Mouse (Mus musculus) brain, embryonic 18.5 days (tissue): ENCODE measurements at regions not wholly inside any gene's neighbourhood (a gene's known extent, or its start where the extent isn't known, plus 50 kb on each side); places are given as distances from the start of the nearest gene placed in this dataset.

ENCODE experiments used
- DNase-seq: peaks from one replicate; pipeline ENCODE4 v3.0.0-alpha.2; 2012; ENCODE audit warnings: low read depth, low spot score

- no peak for DNase-seq
These were observed 1296.3 kb upstream of the Ppp6c start for GRCm38 (mm10) chr2:40522536-40522935.

GRCm38 (mm10) chr2:40510594-40511304, 1284.5 kb upstream of the Ppp6c start:
- peak; percentile 18 for DNase-seq

DNA sequence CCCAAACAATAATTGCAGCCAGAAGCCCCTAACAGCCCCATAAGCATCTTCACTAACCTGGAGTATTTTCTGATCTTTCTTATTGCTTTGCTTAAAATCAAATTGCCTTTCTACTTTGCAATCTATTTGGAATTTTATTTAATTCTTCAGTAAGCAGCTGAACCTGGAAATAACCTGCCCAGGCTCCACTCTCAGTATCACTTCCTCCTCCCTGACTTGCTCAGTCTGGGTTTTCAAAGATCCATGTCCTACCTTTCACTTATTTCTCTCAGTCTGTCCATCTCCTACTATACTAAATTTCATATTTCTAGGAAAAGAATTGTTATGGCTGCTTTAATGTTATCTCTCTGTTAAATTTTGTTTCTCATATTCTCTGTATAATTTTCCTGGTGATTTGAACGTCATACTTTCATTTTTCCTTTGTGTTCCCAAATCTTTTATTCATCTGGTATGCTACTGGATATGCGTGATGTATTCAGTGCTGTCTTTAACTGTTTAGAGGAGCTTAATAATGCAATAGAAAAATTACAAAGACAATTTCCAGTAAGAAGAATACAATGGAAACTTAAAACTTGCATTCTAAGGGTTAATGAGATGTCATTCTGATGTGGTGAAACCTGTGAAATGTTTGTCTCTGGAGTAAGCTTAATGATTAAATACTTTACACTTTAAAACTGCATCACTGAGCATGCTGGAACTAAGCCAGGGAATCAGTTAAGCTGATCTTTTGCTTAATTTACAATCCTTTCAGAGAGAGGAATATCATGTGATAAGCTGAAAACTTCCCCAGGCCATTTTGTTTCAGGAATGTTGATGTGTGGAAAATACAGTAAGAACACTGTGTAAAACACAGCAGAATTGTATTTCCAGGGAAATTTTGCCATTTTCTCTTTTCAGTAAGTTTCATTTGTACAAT, 1252.8 kb upstream of the Ppp6c start:
- DNase-seq: peak; percentile 34

DNA sequence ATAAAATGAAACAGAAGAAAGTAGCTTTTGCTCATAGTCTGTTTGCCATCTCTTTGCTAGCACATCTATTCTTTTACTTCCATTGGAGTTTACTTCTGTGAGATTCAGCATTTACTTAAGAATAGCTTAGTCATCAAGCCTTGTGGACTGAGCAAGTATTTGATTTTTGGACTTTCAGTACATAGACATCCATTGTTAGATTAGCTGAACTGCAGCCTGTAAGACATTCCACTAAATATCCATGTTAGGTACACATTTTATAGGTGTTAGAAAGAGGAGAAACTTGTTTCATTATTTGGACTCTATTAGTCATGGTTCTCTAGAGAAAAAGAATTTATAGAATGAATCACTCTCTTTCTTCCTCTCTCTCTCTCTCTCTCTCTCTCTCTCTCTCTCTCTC, 1251.2 kb upstream of the Ppp6c start:
- no peak for DNase-seq

- no peak for DNase-seq
These were observed 1230.1 kb upstream of the Ppp6c start for GRCm38 (mm10) chr2:40456374-40456773.

GRCm38 (mm10) chr2:40432821-40433490, 1206.7 kb upstream of the Ppp6c start:
- DNase-seq: no peak

DNA sequence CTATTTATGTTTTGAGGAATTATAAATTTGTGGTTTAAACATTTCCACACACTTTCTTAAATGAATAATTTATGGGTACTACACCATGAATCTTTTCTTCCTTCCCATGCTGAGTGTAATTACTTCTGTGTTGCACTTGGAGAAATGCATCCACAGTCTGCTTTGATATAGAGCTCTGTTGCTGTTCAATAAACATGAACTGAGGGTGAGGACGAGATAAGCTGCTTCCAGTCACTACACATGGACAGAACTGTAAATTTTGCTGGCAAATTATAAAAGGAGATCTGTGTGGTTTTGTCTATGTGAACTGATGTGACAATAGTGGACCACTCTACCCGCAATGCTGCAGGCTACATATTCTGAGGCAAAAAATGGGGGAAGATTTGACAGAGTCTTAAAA, 1205.1 kb upstream of the Ppp6c start:
- peak; percentile 4 for DNase-seq

- DNase-seq: peak; percentile 64
These were observed 1176.2 kb upstream of the Ppp6c start for GRCm38 (mm10) chr2:40402418-40402817.
